Mouse (Mus musculus) gastrocnemius, adult 8-10 months (tissue): ENCODE measurements at regions not wholly inside any gene's neighbourhood (a gene's known extent, or its start where the extent isn't known, plus 50 kb on each side); places are given as distances from the start of the nearest gene placed in this dataset.
"Not testable (repeated sequence)": the region's sequence is repeated elsewhere in the genome, so short reads cannot be mapped to it uniquely, and the experiment has no call there.

Experiments used
- DNase-seq, 2 experiments: peaks; one replicate each; pipeline ENCODE4 v3.0.0; 2022; ENCODE audit warnings: low spot score in 2 of 2

DNA sequence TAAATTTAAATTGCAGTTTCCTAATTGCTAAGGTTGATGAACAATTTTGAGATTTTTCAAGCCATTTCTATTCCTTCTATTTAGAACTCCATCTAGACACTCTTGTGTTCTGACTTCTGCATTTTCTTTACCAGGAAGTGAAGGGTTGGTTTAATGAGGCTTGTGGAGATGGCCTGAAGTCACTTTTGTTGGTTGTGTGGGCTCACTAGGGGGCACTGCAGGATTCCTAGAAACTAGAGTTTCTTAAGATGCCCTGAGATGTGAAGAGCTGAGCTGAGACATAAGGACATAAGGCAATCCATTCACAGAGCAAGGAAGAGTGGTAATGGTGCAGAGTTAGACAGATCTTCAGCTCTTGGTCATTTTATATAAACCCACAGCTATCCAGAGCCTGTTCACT, 656.6 kb downstream of the Dad1 start:
- DNase-seq: not testable (repeated sequence)

DNA sequence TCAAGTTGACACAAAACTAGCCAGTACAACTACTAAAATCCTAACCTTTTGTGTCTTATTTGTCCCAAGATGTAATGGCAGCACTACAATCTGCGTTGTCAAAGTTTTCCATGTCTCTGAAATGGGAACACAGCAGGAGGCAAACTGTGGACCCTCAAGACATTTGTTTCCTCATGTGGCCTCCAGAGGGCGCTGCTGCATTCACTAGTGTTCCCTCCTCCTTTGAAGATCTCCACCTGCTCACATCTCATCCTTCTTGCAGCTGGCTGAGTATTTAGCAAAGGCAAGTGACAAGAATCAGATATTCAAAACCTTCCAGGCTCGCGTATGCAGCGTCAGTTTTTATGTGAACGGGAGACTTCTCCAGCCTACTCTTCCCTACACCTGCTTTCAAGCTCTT, 663.3 kb downstream of the Dad1 start:
- not testable (repeated sequence) for DNase-seq

DNA sequence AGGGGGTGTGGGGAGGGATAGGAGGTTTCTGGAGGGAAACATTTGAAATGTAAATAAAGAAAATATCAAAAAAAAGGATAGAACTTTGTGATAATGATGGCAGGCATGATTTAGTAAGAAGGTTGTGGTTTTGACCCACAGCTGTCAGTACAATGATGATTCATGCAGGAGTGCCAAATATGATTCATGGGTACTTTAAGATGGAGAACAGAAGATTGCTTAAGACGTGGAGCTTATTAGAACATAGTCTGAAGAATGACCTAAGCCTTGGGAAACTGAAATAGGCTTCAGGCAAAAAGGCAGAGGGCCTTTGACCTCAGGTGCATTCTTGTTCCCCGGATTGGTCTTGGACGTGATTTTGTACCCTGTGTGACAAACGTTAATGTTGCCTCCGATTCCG, 671.4 kb downstream of the Dad1 start:
- not testable (repeated sequence) for DNase-seq

DNA sequence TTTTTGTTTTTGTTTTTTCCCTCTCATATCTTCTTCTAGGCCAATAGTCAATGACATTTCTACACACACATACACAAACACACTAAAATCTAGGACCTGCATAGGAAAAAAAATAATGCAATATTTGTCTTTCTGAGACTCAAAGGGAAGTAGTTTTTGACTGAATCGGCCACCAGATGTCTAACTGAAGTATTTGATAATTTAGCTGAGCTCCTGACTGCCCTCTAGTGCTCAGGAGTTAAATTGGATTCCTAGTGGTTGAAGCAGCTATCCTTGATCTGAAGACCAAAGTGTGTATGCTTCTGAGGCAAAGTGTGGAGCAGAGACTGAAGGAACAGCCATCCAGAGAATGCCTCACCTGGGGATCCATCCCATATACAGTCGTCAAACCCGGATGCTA, 672.2 kb downstream of the Dad1 start:
- not testable (repeated sequence) for DNase-seq

DNA sequence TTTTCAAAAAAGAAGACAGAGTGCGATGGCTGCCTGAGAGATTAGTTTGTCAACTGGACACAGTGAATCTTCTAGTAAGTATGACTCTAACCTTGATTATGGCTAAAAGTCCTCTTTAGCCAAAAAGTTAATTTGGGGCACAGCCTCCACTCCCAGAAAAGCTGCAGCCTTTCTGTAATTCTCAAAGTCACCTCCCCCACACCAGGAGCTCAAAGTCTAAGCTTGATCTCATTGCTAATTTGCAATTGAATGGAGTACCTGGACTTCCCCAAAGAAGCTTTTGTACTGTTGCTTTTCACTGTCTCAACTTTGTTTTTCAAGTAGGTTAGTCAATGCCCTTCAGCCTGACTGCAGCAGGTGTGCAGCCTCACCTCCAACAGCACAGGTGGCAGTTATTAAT, 677.0 kb downstream of the Dad1 start:
- not testable (repeated sequence) for DNase-seq

DNA sequence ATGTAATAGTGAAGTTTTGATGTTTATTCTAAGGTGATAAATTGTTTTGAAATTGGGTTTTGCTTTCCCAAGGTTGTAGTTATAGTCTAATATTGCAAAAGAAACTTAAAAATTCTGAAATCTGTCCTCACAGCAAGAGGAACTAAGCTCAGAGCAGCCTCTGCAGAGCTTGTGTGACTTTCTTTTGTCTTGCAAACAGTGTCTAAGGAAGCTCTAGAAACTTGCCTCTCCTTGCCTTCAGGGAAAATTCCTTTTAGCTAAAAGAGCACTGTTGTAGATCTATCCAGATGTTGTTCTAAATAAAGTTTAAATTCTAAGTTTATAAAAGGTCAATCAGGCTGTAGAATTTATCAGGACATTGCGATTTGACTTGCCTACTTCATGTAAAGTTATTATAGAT, 681.2 kb downstream of the Dad1 start:
- not testable (repeated sequence) for DNase-seq

DNA sequence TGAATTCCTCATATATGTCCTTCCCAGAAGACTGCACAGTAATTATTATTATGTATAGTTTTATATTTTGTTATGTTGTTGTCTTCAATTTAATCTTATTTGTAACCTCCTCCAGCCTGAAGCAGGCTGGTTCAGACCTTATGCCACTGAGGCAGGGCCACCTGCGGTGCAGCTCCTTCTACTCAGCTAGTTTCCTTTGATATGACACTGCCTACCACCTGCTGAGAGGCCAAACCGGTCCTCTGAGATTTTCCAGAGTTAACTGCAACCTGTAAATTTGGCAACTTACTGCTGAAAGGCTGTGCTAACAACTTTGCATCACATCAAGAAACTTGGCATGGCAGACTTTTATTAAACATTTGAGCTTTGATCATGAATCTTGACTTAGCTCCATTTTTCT, 691.3 kb downstream of the Dad1 start:
- no peak for DNase-seq

DNA sequence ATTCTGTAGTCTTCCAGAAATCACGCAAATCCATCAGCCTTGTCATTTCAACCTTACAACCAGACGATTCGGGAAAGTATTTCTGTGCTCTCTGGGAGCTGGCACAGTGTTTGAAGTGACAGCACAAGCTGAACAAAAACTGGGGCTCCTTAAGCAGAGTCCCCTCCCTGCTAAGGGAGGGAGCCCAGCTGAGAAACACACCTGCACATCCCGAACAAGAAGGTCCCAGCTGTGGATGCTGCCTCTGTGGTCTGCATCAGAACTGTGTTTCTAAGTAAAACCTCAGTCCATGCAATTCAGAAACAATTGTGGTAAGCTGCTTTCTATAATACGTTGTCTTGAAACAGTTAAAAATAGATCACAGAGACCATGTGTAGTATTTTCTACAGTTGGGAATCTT, 693.8 kb downstream of the Dad1 start:
- not testable (repeated sequence) for DNase-seq

DNA sequence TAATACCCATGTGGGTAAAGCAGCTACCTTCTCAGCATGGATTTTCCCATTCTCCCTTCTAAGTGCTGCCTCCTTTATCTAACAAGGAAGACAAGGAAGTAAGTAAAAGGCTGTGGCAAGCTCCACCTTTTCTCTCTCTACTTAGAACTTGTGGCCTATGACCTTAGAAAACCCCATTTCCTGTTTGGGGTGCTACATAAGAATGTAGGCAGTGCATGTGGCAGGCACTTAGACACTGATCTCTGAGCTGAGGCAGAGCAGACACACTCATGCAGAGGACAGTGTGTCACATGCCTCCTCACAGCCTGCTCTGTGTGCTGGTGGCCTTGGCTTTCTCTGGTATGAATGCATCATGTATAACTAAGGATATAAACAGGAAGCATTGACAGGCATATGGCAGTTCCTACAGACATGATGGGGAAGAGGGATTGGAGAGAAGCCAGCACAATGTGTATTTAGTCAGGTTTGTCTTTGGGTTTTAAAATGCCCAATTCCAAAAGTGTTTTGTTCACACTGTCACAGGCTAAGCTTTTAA, 694.5 kb downstream of the Dad1 start:
- not testable (repeated sequence) for DNase-seq

DNA sequence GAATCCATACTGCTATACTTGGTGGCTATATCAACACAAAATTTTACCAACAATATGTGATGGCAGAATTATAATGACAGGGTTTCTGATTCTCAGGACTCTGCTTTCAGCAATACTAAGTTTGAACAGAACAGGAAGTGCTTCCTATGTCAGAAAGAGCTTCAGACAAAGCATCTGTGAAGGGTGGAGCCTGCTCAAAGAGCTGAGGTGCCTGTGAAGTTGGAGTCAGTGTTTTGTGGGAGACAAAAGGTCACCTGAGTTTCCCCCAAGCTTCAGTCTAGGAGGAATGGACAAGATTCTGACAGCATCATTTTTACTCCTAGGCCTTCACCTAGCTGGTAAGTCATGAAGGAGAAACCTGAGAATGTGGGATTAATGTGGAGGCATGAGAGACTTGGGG, 700.1 kb downstream of the Dad1 start:
- no peak for DNase-seq

DNA sequence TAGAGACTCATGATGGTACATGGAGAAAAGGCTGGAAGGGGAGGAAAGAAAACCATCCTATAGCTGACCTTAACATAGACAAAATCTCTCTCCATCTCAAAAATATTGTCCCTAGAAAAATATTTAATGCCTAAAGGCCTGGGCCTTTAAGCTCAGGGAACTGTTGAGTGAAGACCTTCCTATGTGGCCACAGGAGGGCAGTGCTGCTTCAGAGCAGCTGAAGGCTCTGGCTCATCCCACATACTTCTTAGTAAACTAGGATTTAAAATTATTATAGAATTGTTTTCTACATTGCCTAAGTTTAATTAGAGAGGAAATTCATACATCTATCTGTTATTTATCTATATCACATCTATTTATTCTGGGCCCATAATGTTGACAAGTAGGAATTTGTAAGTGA, 706.5 kb downstream of the Dad1 start:
- not testable (repeated sequence) for DNase-seq

DNA sequence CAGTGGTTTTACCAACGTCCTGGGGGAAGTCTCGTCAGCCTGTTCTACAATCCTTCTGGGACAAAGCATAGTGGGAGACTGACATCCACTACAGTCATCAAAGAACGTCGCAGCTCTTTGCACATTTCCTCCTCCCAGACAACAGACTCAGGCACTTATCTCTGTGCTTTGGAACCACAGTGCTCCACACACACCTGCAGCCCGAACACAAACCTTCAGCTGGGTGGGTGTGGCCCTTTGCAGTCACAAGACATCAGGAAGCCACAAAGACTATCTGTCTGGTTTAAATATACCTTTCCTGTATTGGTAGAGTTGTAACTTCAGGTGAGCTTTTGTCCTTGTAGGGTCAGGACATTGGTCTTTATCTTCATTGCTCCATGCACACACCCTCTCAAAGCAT, 708.6 kb downstream of the Dad1 start:
- DNase-seq: no peak

DNA sequence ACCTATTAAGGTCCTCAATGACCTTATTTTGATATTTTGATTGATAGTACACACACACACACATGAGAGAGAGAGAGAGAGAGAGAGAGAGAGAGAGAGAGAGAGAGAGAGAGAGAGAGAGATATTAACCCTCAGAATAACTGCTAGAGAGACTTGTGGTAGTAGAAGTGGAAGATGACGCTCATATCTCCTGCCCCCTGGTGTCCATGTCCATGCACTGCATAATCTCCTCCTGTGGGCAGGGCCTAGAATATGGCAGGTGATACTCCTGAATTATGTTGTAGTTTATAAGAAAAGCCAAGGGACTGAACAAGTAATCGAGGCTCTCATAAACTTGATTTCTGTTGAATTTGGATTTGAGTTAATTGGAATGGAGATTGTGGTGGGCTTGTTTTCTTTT, 712.3 kb downstream of the Dad1 start:
- DNase-seq: not testable (repeated sequence)

DNA sequence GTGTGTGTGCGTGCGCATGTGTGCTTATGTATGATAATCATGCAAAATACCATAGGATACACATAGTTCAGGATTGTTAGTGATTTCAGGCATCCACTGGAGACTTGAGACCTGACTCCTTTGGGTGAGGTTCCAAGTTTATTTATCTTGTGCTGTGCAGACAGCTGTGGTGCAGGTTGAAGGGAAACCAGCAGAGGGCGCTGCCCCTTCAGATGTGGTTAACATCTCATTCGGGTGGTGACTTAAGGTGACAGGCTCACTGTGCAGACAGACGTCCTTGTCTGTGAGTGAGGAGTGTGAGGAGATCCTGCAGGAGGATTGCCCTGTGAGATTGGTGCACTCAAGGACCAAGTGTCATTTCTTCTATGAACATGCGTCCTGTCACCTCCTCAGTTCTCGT, 716.0 kb downstream of the Dad1 start:
- not testable (repeated sequence) for DNase-seq

DNA sequence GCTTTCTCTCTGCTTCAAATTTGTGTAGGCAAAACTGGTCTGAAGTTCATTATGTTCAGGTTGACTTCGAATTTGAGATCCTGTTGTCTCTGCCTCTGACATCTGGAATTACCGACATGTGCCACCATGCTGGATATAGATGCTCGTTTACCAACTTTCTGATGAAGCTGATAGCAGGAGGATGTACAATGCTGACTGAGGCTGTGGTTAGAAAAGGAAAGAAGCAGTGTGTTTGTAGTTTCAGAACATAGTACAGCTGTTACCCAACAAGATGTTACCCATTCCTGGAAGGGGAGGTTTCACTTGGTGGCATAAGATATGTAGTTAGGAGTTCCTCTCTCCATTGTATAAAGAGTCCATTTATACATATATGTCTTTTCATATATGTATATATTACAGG, 730.5 kb downstream of the Dad1 start:
- not testable (repeated sequence) for DNase-seq

DNA sequence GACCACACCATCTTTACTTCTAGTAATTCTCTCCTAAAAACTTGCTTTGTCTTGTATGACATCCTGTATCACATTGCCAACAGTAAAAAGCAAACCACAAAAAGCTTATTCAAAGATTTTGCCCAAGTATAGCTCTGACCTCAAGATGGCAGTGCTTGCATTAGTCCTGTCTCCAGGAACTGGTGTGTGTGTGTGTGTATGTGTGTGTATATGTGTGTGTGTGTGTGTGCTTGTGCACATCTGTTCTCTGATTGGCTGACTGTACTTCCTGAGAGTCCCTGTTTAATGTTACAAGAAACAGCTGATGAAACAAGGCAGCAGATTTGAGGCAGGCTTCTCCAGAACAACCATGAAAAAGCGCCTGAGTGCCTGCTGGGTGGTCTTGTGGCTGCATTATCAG, 735.0 kb downstream of the Dad1 start:
- DNase-seq: not testable (repeated sequence)

DNA sequence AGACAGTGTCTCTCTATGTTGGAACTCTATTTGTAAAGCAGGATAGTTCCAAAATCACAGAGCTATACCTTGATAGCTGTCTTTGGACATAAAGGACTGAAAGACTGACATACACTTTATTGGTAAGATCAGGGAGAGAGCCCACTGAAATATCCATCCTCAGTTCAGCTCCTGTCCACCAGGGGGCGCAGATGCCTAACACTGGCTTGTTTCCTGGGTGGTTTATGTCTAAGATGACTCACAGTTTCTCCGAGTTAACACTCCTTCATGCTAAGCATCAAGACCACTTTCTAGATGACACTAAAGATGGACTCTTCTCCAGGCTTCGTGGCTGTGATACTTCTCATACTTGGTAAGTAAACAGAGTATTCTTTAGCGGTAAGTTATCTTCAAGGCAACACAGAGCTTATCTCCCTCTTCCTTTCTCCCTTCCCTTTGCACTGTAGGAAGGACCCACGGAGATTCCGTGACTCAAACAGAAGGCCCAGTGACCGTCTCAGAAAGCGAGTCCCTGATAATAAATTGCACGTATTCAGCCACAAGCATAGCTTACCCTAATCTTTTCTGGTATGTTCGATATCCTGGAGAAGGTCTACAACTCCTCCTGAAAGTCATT, 737.2 kb downstream of the Dad1 start:
- DNase-seq: not testable (repeated sequence)

DNA sequence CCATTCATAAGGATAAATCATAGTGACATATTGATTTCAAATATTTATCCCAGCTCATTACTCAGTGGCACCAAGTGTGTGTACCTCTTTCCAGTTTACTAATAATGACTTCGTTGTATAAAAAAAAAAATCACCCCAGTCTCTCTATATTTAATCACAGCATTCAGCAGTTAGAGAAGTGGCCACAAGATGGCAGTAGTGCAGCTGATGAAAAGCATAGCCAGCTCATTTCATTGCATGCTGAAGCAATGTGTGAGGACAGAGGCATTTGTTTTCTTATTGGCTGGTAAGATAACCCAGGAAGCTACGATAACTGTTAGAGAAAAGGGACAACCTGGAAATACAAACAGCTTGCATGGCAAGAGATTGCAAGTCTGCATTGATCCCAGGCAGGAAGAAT, 748.5 kb downstream of the Dad1 start:
- not testable (repeated sequence) for DNase-seq

DNA sequence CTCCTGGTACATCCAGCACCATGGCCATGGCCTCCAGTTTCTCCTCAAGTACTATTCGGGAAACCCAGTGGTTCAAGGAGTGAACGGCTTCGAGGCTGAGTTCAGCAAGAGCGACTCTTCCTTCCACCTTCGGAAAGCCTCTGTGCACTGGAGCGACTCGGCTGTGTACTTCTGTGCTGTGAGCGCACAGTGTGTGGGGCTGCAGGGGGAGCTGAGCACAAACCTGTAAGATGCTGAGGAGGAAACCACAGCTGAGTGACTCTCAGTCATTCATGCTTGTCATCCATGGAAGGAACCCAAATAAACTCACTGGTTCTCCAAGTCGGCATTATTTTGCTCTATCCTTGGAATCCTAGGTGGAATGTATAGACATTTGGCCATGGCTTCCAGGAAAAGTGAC, 765.5 kb downstream of the Dad1 start:
- not testable (repeated sequence) for DNase-seq

DNA sequence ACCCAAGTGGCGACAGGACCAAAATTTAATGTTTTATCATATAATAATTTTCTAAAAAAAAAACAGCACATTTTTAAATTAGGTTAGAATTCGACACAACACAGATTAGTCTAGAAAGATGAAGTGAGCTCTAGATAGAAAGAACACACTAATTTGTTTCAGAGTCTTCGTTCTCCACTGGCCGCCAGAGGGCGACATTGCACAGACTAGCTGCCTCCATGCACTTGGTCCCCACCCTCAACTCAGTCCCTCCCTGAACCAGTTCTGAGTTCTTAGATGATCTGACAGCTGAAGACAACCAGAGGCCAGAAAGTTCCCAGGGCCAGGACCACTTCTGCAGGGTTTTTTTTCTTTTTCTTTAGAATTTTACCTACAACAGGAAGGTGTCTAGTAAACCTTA, 766.3 kb downstream of the Dad1 start:
- DNase-seq: not testable (repeated sequence)

DNA sequence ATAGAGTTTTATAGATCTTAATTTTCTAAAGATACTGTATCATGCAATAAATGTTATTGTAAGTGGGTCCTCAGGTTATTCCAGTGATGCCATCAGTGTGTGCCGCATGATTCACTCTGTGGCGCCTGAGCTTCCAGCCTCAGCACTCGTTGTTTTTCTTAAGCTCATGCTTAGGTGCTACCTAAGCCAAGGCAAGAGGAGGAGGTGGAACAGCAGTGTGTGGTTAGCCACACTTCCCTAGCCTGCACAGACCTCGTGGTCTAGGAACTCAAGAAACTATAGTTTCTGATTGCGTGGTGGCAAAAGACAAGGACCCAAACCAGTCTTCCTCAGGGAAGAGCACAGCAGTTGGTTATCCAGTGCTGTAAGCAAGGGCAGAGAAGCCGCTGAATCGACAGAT, 779.7 kb downstream of the Dad1 start:
- DNase-seq: not testable (repeated sequence)

DNA sequence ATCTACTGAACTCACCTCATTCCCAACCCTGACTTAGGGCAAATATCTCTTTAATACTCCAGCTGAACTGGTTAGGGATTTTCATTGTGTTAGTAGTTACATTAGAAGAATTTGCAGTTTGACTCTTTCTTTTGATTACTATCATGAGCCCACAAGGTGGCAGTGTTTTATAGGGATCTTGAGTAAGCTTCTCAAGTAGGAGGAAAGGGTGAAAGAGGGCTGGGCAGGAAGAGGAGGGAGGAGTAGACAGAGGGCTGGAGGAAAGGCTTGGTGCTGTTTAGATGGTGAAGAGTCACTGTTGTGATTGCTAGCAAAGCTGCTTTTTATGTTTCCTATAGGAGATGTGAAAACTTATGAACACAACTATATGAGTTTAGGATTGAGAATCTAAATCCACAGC, 793.1 kb downstream of the Dad1 start:
- DNase-seq: not testable (repeated sequence)

DNA sequence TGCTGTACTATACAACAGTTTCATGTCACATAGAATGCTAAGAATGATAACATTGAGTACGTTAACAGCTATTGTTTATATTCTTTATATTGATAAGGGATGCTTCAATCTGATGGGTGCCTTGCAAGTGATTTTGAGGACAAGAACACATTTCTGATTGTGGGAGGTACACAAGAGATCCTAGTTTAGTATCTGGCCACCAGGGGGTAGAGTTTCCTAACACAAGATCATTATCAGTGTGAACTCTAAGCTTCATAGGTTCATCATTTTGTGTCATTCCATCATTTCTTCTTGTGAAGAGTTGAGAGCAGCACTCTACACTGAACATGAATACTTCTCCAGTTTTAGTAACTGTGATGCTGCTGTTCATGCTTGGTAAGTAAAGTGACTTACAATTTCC, 799.9 kb downstream of the Dad1 start:
- DNase-seq: no peak

DNA sequence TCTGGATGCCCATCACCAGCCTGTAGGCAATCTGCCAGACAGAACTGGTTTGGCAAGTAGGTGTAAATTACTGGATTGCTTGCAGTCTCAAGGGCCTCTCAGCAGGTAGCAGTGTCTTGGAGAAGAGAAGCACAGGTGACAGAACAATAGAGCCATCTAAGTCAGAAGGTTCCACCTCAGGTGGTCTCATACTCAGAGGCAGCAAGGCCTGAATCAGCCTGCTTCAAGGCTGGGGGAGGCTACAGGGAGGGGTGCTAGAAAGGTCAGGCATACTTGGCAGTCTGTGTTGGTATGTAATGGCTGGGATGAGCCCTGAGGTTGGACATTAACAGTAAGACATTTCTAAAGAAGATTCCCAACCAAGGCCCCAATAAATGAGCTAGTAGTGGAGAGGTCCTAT, 814.3 kb downstream of the Dad1 start:
- DNase-seq: not testable (repeated sequence)
